Mouse (Mus musculus): ENCODE measurements around the gene Usp30.

DNA sequence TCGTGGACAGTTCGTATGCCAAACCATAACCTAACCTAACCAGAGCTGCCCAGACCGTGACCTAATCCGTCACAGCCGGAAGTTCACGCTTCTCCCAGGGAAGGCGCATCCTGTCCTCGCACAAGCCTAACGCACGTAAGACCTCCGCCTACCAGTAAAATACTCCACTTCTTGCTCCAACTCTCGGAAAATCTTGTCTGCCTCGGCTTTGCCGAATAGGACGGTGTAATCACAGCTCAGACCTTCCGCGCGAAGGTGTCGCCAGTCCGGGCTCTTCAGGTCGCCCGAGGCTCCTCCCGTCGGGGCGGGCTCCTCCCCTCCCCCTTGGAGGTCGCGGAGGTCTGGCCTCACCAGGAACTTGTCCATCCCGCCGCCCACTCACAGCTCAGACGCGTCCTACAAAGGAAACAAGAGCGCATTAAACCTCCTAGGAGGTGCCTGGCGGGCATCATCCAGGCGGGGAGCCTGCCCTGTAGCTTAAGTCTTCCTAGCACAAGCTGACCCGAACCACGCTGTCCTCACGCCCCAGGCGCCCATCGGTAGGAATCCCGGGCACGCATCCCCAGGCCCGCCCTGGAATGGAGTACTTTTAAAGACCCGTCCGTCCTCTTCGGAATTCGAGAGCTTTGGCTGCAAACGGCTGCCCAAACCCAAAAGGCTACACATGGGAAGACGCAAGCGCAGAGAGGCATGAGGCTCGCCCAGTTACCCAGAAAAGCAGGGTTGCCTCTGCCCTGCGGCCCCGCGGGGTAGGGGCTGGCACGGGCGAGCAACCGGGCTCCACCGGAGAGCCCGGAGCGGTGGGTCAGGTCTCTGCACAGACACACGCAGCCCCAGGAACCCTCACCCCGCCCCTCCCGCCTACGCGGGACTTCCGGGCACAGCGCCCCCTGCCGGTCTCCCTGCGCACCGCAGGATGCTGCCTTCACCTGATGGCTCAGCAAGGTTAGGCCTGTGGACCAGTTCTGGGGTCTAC lies 62.4 kb downstream of the Usp30 start, which contains the start of gene Alkbh2:
- TF ChIP-seq POLR2A (IDR thresholded peaks at IDR 0.05; ENCODE audit: extremely low read depth, insufficient read depth, low read length) (0 out of 2 replicates have a peak, but pooled peaks have one; percentile 30), CTCF (IDR thresholded peaks at IDR 0.05; ENCODE audit: low read depth, low read length) (peak; percentile 92)
